In the genomic region with DNA sequence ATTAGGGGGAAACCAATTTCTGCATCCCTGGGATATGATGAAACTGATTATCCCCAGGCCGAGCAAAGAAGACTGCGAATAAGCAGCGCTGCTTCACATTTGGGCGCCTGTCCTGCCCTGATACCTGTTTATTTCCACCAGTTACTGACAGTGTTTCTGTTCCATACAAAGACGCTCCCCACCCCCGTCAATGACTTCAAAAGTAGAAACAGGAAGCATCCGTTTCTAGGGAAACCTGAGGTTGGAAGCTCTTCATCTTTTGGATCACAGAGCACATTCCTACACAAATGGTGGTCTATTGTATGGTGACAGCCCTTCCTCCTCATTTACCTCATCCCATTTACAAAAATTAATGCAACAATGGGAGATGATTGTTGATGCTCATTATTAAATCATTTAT, we compare ENCODE assay signal across 11 mouse cellular contexts.
DNase-seq lines count a peak whose midpoint lies in the region; ATAC-seq and TF ChIP-seq lines count a peak whose summit lies in the region.
"Had no signal": no experiment of that assay in that cellular context is flagged by ENCODE, and none has a peak within 500 bp of the region (broad histone marks: within the 10 kb centered on the region; RNA-seq: fewer than 3 reads in every experiment).

No protein-coding gene starts in this region.

- peak; percentile 40 for DNase-seq in hindbrain, embryonic 14.5 days (ENCODE audit: low spot score)
- DNase-seq in hindbrain, embryonic 10.5 days (ENCODE audit: low spot score): no peak
- peak; percentile 20 to 32 for DNase-seq in left cerebral cortex, adult 18-20 months (ENCODE audit: low spot score in 2 of 2)
- peak; percentile 50 to 57 for DNase-seq in right cerebral cortex, adult 2 months (ENCODE audit: low spot score in 2 of 2)
- DNase-seq in gastrocnemius, postnatal 36 days: no peak
- no peak for DNase-seq in cerebellum, postnatal 4 days (ENCODE audit: low spot score in 2 of 2)
- DNase-seq: cerebellum, postnatal 36 days; gastrocnemius, postnatal 25 days; liver, embryonic 13.5 days; thymus, postnatal 36 days had no signal

- 49% methylated on average over 7 of the region's 7 CpGs for WGBS in hindbrain, embryonic 14.5 days
- WGBS in hindbrain, embryonic 10.5 days: 74% methylated on average over 7 of the region's 7 CpGs

- no peaks in the 10 kb centered on the region for H3K9me3 ChIP-seq in hindbrain, embryonic 14.5 days (ENCODE audit: control insufficient read depth, low read length)
- H3K9me3 ChIP-seq in hindbrain, embryonic 10.5 days: no peaks in the 10 kb centered on the region
- H3K9me3 ChIP-seq: liver, embryonic 13.5 days had no signal

- no peak overlapping the region for H3K9ac ChIP-seq in hindbrain, embryonic 14.5 days
- H3K9ac ChIP-seq: liver, embryonic 13.5 days had no signal

- H3K27ac ChIP-seq in hindbrain, embryonic 14.5 days: peak overlapping the region; percentile 56
- H3K27ac ChIP-seq in hindbrain, embryonic 10.5 days: no peak overlapping the region
- 0 out of 2 replicates have a peak overlapping the region, but pooled peaks have one; percentile 10 for H3K27ac ChIP-seq in cortical plate, adult 2 months (ENCODE audit: insufficient read depth, low read length)
- H3K27ac ChIP-seq: liver, embryonic 13.5 days had no signal

- H3K4me2 ChIP-seq in hindbrain, embryonic 14.5 days (replicated peaks): 0 out of 2 replicates have a peak overlapping the region, but pooled peaks have one; percentile 13
- H3K4me2 ChIP-seq: liver, embryonic 13.5 days had no signal

- no peak for TF ChIP-seq POLR2A in cortical plate, adult 2 months (IDR thresholded peaks at IDR 0.05; ENCODE audit: extremely low read depth, insufficient read depth, low read length)

- ATAC-seq in hindbrain, embryonic 14.5 days (ENCODE audit: low FRiP score): peak; percentile 51; the same call in 1 of the 2 replicates

- TF ChIP-seq CTCF in cortical plate, adult 2 months (IDR thresholded peaks at IDR 0.05; ENCODE audit: extremely low read depth, insufficient read depth, low read length): no peak

- intact Hi-C loops in gastrocnemius, postnatal 36 days (cut with DNase I): no loop called here

- H3K4me3 ChIP-seq in hindbrain, embryonic 14.5 days (replicated peaks; ENCODE audit: low read length): no peak overlapping the region
- no peak overlapping the region for H3K4me3 ChIP-seq in hindbrain, embryonic 10.5 days
- H3K4me3 ChIP-seq in cortical plate, adult 2 months (ENCODE audit: insufficient read depth, low read length): peak overlapping the region; percentile 14
- H3K4me3 ChIP-seq: liver, embryonic 13.5 days had no signal

- no peaks in the 10 kb centered on the region for H3K27me3 ChIP-seq in hindbrain, embryonic 14.5 days (ENCODE audit: control insufficient read depth, insufficient read depth, low read length)
- no peaks in the 10 kb centered on the region for H3K27me3 ChIP-seq in hindbrain, embryonic 10.5 days (ENCODE audit: insufficient read depth, poor library complexity, severe bottlenecking)
- H3K27me3 ChIP-seq: liver, embryonic 13.5 days had no signal

- no peaks in the 10 kb centered on the region for H3K36me3 ChIP-seq in hindbrain, embryonic 14.5 days (replicated peaks; ENCODE audit: control insufficient read depth, insufficient read depth)
- H3K36me3 ChIP-seq in hindbrain, embryonic 10.5 days: no peaks in the 10 kb centered on the region

- H3K4me1 ChIP-seq in hindbrain, embryonic 14.5 days (replicated peaks; ENCODE audit: control insufficient read depth, insufficient read depth, low read length): peaks cover 13% of the 10 kb centered on the region
- H3K4me1 ChIP-seq in hindbrain, embryonic 10.5 days (replicated peaks): peaks cover 8% of the 10 kb centered on the region; the same call in 1 of the 2 replicates
- H3K4me1 ChIP-seq in cortical plate, adult 2 months (ENCODE audit: control insufficient read depth, insufficient read depth, low read length): peaks cover 6% of the 10 kb centered on the region
- H3K4me1 ChIP-seq: liver, embryonic 13.5 days had no signal

Comparison
In these comparisons a context has a peak if more than half of its experiments do, and no peak if none do; other contexts are left out.
1. DNase-seq: peak in hindbrain, embryonic 14.5 days (single experiment), left cerebral cortex, adult 18-20 months (2 of 2) and right cerebral cortex, adult 2 months (2 of 2); none in hindbrain, embryonic 10.5 days (single experiment), gastrocnemius, postnatal 36 days (0 of 2) and cerebellum, postnatal 4 days (0 of 2).